Mouse (Mus musculus): ENCODE results near the gene Paox. TPM values are rescaled to one million over a fixed set of nuclear protein-coding genes. Genes with fewer than 3 reads are reported as not detected.
"Not testable (repeated sequence)": the region's sequence is repeated elsewhere in the genome, so short reads cannot be mapped to it uniquely, and the experiment has no call there.

Gene Paox
- polyA plus RNA-seq, 1 experiment from 2014 or later: 19.6 TPM

DNA sequence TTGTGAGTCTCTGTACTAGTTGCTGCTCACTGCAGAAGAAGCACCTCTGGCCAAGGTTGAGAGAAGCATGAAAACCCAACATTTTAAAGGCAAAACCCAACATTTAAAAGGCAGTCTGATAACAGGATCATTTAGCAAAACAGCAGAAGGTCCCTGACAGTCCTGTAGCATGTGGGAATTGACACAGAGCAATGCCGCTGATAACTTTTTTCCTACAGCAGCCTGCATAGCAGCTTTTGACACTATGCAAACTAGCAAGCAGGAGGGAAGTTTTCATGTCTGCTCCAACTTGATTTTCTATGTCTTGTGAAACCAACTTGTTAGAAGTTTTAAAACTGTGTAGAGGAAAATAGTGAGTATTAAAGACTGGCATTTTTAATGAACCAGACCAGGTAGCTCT is 8.8 kb downstream of the Paox start:
- peaks cover 3% of the 10 kb centered on the region; the same call in 1 of the 2 replicates for H3K27me3 ChIP-seq
- no peak for ATAC-seq (ENCODE audit: low FRiP score, low read depth)
- 95% methylated on average over 1 of the region's 1 CpGs for WGBS
- no peak overlapping the region for H3K27ac ChIP-seq
- no peak overlapping the region for H3K4me3 ChIP-seq
- no peaks in the 10 kb centered on the region for H3K9me3 ChIP-seq
- H3K4me1 ChIP-seq: peaks cover 14% of the 10 kb centered on the region
- H3K9ac ChIP-seq: no peak overlapping the region
- H3K36me3 ChIP-seq: peaks cover 3% of the 10 kb centered on the region; the same call in 1 of the 2 replicates
- H3K4me2 ChIP-seq (replicated peaks): no peak overlapping the region

DNA sequence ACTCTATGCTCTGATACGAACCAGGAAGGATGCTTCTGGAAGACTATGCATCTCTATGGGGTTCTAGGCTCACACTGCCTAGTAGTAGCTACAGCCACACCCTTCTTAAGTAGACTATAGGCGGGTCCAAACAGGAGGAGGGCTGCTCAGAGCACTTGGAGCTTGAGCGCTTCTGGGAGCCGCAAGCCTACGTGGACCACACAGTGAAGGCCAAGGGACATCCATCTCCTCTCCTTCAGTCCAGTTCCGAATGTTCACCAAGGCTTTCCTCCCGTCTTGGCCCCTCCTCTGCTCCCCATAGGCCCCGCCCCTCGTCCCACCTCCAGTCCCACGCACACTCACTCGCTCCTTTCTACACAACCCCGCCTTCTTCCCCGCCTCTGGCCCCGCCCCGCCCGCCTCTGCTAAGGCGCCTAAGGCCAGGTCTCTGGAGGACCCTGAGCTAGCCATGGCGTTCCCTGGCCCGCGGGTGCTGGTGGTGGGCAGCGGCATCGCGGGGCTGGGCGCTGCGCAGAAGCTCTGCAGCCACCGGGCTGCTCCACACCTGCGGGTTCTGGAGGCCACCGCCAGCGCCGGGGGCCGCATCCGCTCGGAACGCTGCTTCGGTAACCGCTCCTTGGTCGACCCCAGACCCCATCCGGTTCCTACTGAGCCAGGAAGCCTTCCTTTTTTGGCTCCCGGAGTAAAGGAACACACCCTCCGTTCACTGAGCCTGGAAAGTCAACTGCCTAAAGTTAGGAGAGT is 9.9 kb downstream of the Paox start:
- peaks cover 14% of the 10 kb centered on the region for H3K4me1 ChIP-seq
- H3K36me3 ChIP-seq: peaks cover 14% of the 10 kb centered on the region
- peak overlapping the region; percentile 81 for H3K4me3 ChIP-seq
- H3K9me3 ChIP-seq: no peaks in the 10 kb centered on the region
- H3K9ac ChIP-seq: peak overlapping the region; percentile 85
- 2% methylated on average over 40 of the region's 40 CpGs for WGBS
- ATAC-seq (ENCODE audit: low FRiP score, low read depth): peak; percentile 98
- peak overlapping the region; percentile 63; the same call in 1 of the 2 replicates for H3K27ac ChIP-seq
- H3K27me3 ChIP-seq: peaks cover 3% of the 10 kb centered on the region; the same call in 1 of the 2 replicates
- peak overlapping the region; percentile 87 for H3K4me2 ChIP-seq (replicated peaks)

DNA sequence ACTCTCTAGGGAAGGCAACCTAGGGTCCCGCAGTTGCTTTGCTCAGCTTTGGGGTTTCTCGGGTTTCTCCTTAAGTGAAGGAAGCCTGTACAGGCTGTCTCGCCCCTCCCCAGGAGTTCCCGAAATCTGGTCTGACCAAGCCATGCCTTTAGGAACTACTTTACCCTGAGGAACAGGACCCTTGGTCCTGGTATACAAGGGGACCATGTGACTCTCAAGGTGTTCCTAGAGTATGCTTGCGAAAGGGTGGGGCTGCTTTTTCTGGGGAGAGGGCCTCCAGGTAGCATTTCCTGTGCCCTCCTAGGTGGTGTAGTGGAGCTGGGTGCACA is 10.4 kb downstream of the Paox start:
- Histone ChIP-seq H3K4me2 (replicated peaks) (peak overlapping the region; percentile 87), H3K9me3 (no peaks in the 10 kb centered on the region), H3K36me3 (peaks cover 18% of the 10 kb centered on the region), H3K27me3 (peaks cover 3% of the 10 kb centered on the region; the same call in 1 of the 2 replicates), H3K27ac (peak overlapping the region; percentile 63; the same call in 1 of the 2 replicates), H3K4me3 (peak overlapping the region; percentile 81), H3K9ac (peak overlapping the region; percentile 85), H3K4me1 (peaks cover 14% of the 10 kb centered on the region)
- ATAC-seq (ENCODE audit: low FRiP score, low read depth): peak; percentile 14; the same call in 1 of the 2 replicates
- WGBS: 5% methylated on average over 5 of the region's 5 CpGs

DNA sequence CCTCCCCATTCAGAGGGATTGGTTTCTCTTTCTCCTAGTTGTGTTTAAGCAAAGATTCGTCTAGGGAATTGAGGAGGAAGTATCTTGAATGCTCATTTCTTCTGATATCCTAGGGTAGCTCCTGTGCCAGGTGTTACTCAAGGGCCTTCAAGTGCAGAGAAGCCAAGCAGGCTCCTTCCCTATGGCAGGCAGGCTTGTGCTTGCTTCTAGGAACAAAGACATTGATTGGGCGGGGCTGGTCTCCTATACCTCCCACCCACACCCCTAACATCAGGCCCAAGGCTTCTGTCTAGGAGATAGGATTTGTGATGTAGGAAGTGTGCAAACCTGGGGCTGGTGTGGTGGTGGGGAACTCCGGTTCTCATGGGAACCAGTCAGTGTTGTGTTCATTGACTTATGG is 11.3 kb downstream of the Paox start:
- Histone ChIP-seq H3K27me3 (peaks cover 3% of the 10 kb centered on the region; the same call in 1 of the 2 replicates), H3K36me3 (peaks cover 23% of the 10 kb centered on the region), H3K9ac (no peak overlapping the region), H3K27ac (no peak overlapping the region), H3K4me1 (peaks cover 14% of the 10 kb centered on the region), H3K4me3 (no peak overlapping the region), H3K4me2 (replicated peaks) (peak overlapping the region; percentile 35; the same call in 1 of the 2 replicates), H3K9me3 (no peaks in the 10 kb centered on the region)
- no peak for ATAC-seq (ENCODE audit: low FRiP score, low read depth)
- 80% methylated on average over 3 of the region's 3 CpGs for WGBS

DNA sequence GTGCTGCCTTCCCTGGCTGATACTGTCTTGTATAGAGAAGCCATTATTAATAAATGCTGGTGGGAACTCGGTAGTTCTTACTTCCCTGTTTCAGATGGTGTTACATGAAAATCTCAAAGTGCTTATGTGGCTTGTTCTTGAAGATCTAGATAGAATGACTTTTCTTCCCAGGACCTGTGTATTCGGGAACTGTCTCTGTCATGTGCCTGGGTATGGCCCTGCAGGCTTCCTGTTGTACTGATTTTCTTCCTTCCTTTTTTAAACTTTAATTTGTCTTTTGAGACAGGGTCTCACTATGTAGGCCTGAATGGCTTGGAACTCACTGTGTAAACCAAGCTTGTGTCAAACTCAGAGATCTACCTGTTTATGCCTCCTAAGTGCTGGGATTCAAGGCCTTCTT is 12.3 kb downstream of the Paox start:
- Histone ChIP-seq H3K27me3 (peaks cover 3% of the 10 kb centered on the region; the same call in 1 of the 2 replicates), H3K4me2 (replicated peaks) (no peak overlapping the region), H3K4me3 (no peak overlapping the region), H3K9ac (no peak overlapping the region), H3K9me3 (no peaks in the 10 kb centered on the region), H3K27ac (no peak overlapping the region), H3K4me1 (peaks cover 14% of the 10 kb centered on the region), H3K36me3 (peaks cover 23% of the 10 kb centered on the region)
- 88% methylated on average over 2 of the region's 2 CpGs for WGBS
- ATAC-seq (ENCODE audit: low FRiP score, low read depth): no peak

DNA sequence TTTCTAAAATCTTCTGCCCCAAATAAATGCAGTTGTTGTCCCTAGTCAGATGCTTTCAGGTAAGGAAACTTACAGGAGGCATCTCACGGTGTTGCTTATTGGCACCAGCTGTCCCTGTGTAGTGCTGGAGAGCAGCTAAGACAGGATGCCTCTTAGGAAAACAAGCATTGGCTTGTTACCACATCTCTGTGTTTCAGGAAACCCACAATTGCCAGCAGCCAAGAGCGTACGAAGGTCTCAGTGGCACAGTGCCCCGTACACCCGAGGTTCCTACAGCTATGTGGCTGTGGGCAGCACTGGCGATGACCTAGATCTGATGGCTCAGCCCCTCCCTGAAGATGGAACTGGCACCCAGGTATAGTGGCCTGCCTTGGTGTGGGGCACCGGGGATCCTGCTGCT is 16.6 kb downstream of the Paox start:
- 86% methylated on average over 7 of the region's 7 CpGs for WGBS
- not testable (repeated sequence) for H3K27me3 ChIP-seq; ATAC-seq (ENCODE audit: low FRiP score, low read depth); H3K4me2 ChIP-seq (replicated peaks); H3K27ac ChIP-seq; H3K4me1 ChIP-seq; H3K9me3 ChIP-seq; H3K4me3 ChIP-seq; H3K9ac ChIP-seq
- H3K36me3 ChIP-seq: peaks cover 37% of the 10 kb centered on the region

DNA sequence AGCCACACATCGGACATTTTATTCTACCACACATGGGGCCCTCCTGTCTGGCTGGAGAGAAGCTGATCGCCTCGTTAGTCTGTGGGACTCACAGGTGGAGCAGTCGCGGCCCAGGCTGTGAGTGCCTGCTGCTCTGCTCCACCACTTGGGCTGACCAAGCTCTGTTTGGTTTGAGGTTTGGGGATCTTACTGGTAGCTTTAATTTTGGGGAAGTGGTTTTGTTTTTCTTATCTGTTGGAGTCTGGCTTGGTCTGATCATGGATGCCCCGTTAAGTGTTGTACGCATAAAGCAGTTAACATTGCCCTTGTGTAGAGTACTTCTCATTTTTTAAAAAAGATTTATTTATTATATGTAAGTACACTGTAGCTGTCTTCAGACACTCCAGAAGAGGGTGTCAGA is 18.4 kb downstream of the Paox start:
- not testable (repeated sequence) for ATAC-seq (ENCODE audit: low FRiP score, low read depth); H3K4me2 ChIP-seq (replicated peaks); H3K27me3 ChIP-seq; H3K27ac ChIP-seq; H3K9ac ChIP-seq; H3K9me3 ChIP-seq; H3K4me1 ChIP-seq; H3K4me3 ChIP-seq
- WGBS: 87% methylated on average over 7 of the region's 7 CpGs
- H3K36me3 ChIP-seq: peaks cover 37% of the 10 kb centered on the region

DNA sequence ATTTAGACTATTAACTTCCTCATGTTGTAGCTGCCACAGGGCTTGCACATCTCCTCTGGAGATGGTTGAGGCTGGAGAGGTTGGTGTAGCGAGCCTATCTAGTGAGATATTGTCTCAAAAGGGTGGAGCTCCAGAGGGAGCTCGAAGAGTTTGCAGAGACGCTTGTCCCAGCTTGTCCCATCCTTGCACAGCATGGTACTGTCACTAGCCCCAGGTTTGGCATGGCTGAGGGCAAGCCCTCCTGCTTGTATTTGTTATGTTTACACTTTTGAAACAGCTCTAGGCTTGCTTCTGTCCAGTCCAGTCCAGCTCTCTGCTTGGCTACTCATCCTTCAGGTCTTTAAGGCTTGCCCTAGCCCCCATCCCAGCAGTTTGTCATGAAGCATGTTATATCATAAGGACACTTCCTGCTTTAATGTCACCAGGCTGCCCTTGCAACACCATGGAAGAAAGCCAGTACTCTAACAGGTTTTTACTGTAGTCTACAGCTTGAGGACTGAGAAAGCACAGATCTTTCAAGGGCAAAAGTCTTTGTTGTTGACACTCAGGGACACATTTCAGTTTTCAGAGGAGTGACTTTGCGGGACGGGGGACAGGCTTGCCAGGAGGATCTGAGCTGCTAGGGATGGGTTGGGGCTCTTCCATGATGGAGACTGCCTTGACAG is 19.6 kb downstream of the Paox start:
- Histone ChIP-seq H3K4me2 (replicated peaks) (no peak overlapping the region), H3K9me3 (no peaks in the 10 kb centered on the region), H3K9ac (no peak overlapping the region), H3K4me3 (no peak overlapping the region), H3K36me3 (peaks cover 25% of the 10 kb centered on the region), H3K27me3 (no peaks in the 10 kb centered on the region), H3K4me1 (peaks cover 6% of the 10 kb centered on the region), H3K27ac (no peak overlapping the region)
- WGBS: 86% methylated on average over 5 of the region's 5 CpGs
- ATAC-seq (ENCODE audit: low FRiP score, low read depth): no peak

DNA sequence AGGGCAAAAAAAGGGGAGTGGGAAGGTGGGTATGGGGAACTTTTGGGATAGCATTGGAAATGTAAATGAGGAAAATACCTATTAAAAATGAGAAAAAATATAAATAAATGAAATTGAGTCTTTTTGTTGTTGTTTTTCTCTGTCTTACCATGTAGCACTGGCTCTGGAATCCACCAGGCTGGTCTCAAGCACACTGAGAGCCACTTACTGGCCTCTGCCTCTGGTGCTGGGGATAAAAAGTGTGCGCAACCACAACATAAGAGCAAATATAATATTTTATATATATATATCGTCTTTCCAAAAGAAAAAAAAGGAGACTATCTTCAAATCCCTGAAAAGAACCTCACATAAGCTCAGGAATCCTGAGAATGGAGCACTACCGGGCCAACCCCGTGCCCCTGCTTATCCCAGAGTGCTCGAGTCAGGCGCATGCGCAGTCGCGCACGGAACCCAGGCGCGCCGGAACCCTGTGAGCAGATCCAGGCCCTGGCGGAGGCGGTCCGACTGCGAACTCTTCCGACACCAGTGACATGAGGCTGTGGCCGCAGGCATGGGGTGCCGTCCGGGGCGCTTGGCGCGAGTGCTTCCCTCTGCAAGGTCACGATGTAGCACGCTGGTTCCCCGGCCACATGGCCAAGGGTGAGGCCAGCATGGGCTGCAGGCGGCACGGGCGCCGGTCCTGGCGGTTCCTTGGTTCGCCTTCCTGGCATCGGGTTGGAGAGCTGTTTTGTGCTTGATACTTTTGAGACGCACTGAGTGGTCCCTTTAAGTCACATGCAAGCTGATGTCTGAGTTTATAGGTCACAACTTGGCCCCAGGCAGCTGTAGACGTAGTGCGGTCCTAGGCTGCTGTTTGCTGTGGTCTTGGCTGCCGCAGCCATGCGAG is 21.8 kb downstream of the Paox start, which contains the start of gene Mtg1:
Gene Mtg1, plus strand, starts transcription at position 430 of the 886 bp plus-strand sequence.
- peak within 1 kb of the TSS; percentile 59; the same call in 1 of the 2 replicates for H3K27ac ChIP-seq
- H3K9me3 ChIP-seq: no peaks in the 10 kb centered on the region
- ATAC-seq (ENCODE audit: low FRiP score, low read depth): peak; percentile 98
- H3K9ac ChIP-seq: peak within 1 kb of the TSS; percentile 89
- H3K4me3 ChIP-seq: peak within 1 kb of the TSS; percentile 79
- peak within 1 kb of the TSS; percentile 81 for H3K4me2 ChIP-seq (replicated peaks)
- H3K4me1 ChIP-seq: peaks cover 6% of the 10 kb centered on the region
- H3K36me3 ChIP-seq: peaks cover 14% of the 10 kb centered on the region
- no peaks in the 10 kb centered on the region for H3K27me3 ChIP-seq
- WGBS: 1% methylated on average over 39 of the region's 39 CpGs

DNA sequence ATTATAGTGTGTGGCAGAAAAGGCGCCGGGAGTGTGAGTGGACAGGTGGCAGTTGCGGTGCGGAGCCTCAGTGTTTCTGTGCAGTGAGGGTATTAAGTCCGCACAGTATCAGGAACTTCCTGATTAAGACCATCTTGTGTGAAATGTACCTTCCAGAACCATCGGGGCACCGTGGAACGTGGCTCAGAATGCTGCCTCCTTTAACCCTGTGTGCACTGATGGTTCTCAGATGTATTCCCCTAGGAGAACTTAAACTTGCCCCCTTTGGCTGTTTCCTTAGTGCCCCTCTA is 22.4 kb downstream of the Paox start:
- peak overlapping the region; percentile 81 for H3K4me2 ChIP-seq (replicated peaks)
- H3K27me3 ChIP-seq: no peaks in the 10 kb centered on the region
- peak overlapping the region; percentile 89 for H3K9ac ChIP-seq
- H3K27ac ChIP-seq: peak overlapping the region; percentile 59; the same call in 1 of the 2 replicates
- no peaks in the 10 kb centered on the region for H3K9me3 ChIP-seq
- no peak for ATAC-seq (ENCODE audit: low FRiP score, low read depth)
- peaks cover 6% of the 10 kb centered on the region for H3K4me1 ChIP-seq
- WGBS: under 1% methylated on average over 8 of the region's 8 CpGs
- H3K36me3 ChIP-seq: peaks cover 14% of the 10 kb centered on the region
- H3K4me3 ChIP-seq: peak overlapping the region; percentile 79

DNA sequence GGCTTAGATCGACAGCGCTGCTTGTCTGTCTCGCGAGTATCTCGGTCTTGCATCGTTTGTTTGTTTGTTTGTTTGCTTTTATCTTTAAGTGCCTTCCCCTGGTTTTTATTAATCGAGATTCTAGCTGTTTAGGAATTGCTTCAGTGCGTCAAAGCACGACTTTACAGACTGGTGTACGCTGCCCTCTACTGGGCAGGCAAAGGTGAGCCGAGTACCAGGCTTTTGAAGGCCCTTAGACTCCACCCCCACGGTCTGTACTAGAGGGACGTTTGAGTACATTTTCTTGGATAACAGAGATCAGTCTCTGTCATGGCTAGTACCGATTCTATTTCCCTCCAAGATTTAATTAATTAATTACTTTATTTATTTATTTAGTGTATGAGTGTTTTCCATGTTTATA is 25.8 kb downstream of the Paox start:
- Histone ChIP-seq H3K9ac (peak overlapping the region; percentile 25; the same call in 1 of the 2 replicates), H3K27ac (no peak overlapping the region), H3K4me1 (peaks cover 6% of the 10 kb centered on the region), H3K4me3 (no peak overlapping the region), H3K4me2 (replicated peaks) (no peak overlapping the region), H3K36me3 (no peaks in the 10 kb centered on the region), H3K27me3 (no peaks in the 10 kb centered on the region), H3K9me3 (no peaks in the 10 kb centered on the region)
- ATAC-seq (ENCODE audit: low FRiP score, low read depth): no peak
- WGBS: 7% methylated on average over 14 of the region's 14 CpGs

DNA sequence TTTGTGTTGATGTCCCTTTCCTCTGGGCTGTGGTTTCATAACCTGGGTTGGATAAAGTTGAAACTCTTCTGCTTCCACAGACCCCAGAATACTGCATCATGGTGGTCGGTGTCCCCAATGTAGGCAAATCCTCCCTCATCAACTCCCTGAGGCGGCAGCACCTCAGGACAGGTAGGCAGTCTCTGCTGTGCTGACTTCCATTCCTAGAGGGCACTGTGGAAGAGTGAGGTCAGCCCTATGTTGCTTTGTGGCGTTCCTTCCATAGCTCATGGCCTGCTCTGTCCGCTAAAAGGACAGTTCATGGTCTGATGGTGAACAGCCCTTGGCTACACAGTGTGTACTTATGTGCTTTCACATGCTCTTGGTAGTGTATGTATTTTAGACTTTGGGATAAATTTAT is 29.0 kb downstream of the Paox start:
- 79% methylated on average over 4 of the region's 4 CpGs for WGBS
- Histone ChIP-seq H3K4me1 (no peaks in the 10 kb centered on the region), H3K27ac (no peak overlapping the region), H3K4me2 (replicated peaks) (no peak overlapping the region), H3K9me3 (no peaks in the 10 kb centered on the region), H3K9ac (no peak overlapping the region), H3K27me3 (no peaks in the 10 kb centered on the region), H3K36me3 (peaks cover 8% of the 10 kb centered on the region; the same call in 1 of the 2 replicates), H3K4me3 (no peak overlapping the region)
- no peak for ATAC-seq (ENCODE audit: low FRiP score, low read depth)

Data from limb, embryonic 13.5 days (tissue).